Mouse (Mus musculus) adipocyte (in vitro differentiated cells): ENCODE measurements around the gene Hdac9.

Source experiments
- DNase-seq: peaks from one replicate; pipeline ENCODE4 v3.0.0-alpha.2; 2016; ENCODE audit warnings: low spot score

Gene Hdac9

DNA sequence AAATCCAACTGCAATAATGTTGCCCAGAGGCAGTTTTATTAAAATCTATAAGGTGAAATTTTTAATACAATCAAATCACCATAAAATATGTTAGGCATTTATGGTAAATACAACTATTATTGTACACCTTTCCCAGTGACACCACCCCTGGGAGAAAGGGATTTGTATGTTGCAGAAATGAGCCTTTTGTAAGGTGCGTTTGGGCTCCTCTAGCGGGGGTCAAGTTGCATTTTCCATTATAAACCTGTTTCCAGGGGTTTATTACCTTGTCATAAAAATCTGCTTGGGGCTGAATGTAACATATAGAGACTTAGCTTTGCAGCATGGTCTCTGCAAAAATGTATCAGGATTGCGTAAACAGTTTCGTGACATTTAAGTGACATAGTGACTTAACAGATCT, 312.4 kb downstream of the Hdac9 start:
- no peak for DNase-seq

- DNase-seq, result no peak
Measured at GRCm38 (mm10) chr12:34594167-34594793, 322.6 kb downstream of the Hdac9 start.

GRCm38 (mm10) chr12:34587171-34587570, 329.7 kb downstream of the Hdac9 start:
- DNase-seq, result no peak

DNA sequence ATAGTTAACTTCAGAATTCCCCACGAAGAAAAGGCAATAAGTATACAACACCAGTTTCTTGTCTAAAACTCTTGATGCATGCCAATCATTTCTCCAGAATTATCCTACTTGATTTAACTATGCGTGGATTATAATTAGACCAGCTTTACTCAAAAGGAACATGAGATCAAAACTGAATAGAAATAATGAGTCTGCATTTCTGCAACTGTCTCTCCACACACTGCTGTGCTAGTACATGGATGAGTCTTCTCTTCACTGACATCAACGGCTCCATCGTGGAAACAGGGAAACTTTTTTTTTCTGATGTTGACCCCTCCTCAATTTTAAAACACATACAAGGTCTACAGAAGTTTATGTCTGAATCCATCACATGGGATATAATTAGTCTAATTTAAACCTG, 334.4 kb downstream of the Hdac9 start:
- no peak for DNase-seq

GRCm38 (mm10) chr12:34579220-34579619, 337.7 kb downstream of the Hdac9 start:
- DNase-seq, result no peak

- DNase-seq, result no peak
Measured at GRCm38 (mm10) chr12:34571069-34571468, 345.8 kb downstream of the Hdac9 start.

DNA sequence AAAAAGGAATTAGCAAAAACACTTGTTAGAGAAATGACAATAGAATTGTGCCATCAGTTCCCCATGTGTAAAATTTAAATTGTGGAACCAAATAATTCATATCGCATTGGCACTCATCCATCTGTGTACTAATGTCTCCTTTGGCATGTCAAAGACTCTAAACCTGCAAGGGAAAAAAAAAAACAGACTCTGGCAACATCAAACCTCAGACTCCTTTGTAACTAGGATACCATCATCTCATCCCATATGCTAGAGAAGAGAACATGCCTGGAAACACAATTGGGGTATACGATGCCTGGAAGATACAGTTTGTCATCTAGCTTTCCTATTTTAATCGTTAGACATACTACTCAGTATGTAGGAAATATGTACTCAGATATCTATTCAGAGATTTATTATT, 347.4 kb downstream of the Hdac9 start:
- no peak for DNase-seq

GRCm38 (mm10) chr12:34569052-34569451, 347.8 kb downstream of the Hdac9 start:
- DNase-seq, result no peak

DNA sequence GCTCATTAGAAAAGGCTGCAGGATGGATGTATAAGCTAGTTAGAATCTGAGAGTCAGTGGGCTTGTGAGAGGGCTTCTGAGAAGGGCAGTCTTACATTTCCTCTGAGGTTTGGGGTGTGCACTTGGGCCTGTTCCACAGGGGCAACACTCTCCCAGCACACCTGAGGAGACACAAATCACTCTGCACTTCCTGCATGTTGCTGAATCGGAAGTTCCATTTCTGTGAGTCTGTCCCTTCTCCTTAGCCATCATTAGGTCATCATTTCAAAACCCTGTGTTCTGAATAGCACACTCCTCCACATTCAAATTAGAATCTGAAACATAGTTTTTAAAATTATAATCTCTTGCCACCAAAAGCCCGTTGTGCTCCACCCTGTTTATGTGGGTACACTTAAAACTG, 354.6 kb downstream of the Hdac9 start:
- DNase-seq, result no peak

DNA sequence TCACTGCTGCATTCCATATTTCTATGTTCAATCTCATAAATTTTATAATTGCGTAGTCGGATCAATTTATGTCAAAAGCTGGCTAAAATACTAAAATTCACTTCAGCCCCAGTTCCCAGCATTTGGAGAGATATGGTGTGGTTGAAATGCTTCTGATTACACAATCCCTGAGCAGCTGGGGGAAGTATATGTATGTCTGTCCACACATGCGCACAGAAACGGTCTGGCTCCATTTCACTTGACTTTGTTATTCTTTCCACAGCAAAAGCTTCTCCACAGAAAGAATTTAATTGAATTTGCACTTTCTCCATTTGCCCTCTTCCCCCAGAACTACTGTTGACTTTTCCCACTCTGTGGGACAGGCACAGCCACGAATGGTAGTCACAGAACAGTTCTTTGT, 357.9 kb downstream of the Hdac9 start:
- peak; percentile 25 for DNase-seq

DNA sequence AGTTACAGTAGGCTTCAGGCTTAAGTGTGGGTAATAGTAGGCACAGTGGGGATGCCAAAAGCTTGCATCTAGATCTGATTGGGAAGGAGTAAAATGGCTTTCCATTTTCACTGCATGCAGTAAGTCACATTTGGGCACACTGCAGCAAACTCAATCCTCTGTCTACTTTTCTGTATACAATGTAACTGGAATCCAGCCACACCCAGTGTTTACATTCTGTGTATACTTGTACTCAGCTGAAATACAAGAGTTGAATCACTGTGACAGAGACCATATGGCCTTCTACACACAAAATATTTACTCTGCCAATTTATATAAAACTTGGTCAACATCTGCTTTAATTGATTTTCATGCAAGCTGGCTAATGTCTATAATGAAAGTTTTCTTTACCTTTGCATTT, 362.1 kb downstream of the Hdac9 start:
- DNase-seq, result no peak

- DNase-seq, result no peak
Measured at GRCm38 (mm10) chr12:34550268-34550667, 366.6 kb downstream of the Hdac9 start.

- no peak for DNase-seq
Measured at GRCm38 (mm10) chr12:34529165-34529545, 387.7 kb downstream of the Hdac9 start.

GRCm38 (mm10) chr12:34528201-34529164, 388.4 kb downstream of the Hdac9 start:
- DNase-seq, result peak; percentile 10

DNA sequence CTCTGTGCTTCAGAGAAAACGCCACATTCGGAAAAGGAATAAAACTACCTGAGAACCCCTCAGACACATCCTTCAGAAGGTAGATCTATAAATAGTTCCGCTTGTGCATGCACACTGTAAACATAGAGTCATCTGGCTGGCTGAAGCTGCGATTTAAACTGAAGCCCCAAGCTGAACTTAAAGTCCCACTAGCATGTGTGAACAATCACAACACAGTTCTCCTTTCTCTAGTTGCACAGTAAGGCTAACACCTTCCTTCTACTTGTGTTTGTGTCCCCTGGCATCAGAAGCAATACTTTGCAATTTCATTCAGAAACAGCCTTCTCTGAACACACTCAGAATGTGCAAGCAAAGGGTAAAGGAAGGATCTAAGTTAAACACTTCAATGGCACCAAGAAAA, 389.1 kb downstream of the Hdac9 start:
- DNase-seq, result no peak

- DNase-seq, result peak; percentile 8
Measured at GRCm38 (mm10) chr12:34521468-34521867, 395.4 kb downstream of the Hdac9 start.

DNA sequence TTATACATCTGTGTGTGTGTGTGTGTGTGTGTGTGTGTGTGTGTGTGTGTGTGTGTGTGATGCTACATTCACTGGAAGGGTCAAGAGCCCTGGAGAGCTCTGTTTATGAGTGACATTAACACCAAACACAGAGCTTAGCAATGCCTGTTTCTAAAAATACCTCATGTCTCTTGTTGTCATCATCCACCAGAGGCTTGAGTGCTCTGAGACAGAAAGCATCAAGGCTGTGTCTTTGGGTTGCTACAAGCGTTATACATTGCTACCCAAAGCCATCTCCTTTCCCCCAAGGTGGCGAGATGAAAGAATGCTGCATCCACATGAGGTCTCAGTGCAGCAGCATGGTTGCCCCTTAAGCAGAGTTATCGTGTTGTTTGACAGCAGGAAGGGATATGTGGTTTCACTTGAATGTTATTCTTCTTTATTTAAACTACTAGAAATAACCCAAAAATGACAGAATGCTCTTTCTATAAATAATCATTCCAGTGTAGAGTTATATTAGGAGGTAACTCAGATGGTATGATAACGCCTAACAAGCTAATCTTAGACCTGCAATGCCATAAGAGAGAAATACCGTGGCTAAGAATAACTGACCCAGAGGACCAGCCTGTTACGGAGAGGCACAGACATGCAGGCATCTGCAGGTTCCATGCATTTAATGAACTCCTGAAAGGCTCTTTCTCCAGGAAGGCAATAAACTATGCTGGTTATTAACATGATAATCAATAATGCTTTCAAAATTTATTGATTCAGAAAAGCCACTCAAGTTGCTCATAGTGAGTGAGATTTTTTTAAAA, 399.9 kb downstream of the Hdac9 start:
- DNase-seq, result no peak

- DNase-seq, result no peak
Measured at GRCm38 (mm10) chr12:34506345-34506744, 410.6 kb downstream of the Hdac9 start.

- no peak for DNase-seq
Measured at GRCm38 (mm10) chr12:34498751-34499626, 417.9 kb downstream of the Hdac9 start.

DNA sequence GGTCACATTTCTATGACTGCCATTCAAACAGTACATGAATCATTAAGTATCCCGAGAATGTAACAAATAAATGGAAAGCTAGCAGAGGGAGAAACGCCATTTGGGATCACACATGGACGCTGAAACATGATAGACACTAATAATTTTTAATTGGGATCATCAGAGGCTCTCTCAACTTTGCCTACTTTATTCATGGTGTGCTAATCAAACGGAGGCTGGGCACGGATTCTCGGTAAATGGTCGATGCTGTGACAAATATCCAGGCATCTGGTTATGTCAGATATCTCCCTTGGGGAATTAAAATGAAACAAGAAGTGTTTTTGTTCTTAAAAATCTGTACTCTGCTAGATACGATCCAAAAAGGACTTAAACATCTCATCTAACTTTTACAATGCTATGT, 418.6 kb downstream of the Hdac9 start:
- DNase-seq, result no peak

- no peak for DNase-seq
Measured at GRCm38 (mm10) chr12:34497702-34498101, 419.2 kb downstream of the Hdac9 start.

GRCm38 (mm10) chr12:34495940-34496339, 421.0 kb downstream of the Hdac9 start:
- DNase-seq, result no peak
